Mouse (Mus musculus): Measurements from ENCODE around the gene Dbn1. TPM values are rescaled to one million over a fixed set of nuclear protein-coding genes. Genes with fewer than 3 reads are reported as not detected.

Dbn1 gene
- polyA plus RNA-seq, 1 experiment from 2014 or later: 162 TPM

DNA sequence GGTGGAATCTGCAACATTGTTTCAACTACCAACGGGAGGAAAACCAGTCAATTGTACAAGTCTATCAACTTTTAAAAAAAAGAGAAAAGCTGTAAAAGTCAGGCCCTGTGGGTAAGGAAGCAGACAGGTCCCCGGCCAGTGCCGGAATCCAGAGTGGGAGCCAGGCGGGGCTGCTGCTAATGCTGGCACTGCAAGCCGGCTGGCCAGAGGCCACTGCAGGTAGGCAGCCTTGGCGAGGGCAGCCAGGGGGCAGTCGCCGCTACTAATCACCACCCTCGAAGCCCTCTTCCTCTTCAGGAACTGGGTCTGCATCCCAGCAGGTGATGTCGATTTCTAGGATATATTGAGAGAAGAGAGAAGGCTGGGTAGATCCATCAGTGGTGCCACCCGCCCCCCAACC is 13.9 kb downstream of the Dbn1 start:
- ATAC-seq (ENCODE audit: insufficient number of reproducible peaks, low FRiP score, low TSS enrichment, low read depth): no peak

GRCm38 (mm10) chr13:55473076-55473831 is 14.7 kb downstream of the Dbn1 start:
- peaks cover 48% of the 10 kb centered on the region for H3K4me1 ChIP-seq
- no peak for ATAC-seq (ENCODE audit: insufficient number of reproducible peaks, low FRiP score, low TSS enrichment, low read depth)
- 16% methylated on average over 18 of the region's 18 CpGs for WGBS
- H3K36me3 ChIP-seq: peaks cover 44% of the 10 kb centered on the region
- no peak overlapping the region for H3K9ac ChIP-seq
- peak overlapping the region; percentile 100 for H3K4me2 ChIP-seq
- no peaks in the 10 kb centered on the region for H3K9me3 ChIP-seq
- H3K4me3 ChIP-seq: peak overlapping the region; percentile 61
- no peaks in the 10 kb centered on the region for H3K27me3 ChIP-seq
- H3K27ac ChIP-seq: peak overlapping the region; percentile 62; the same call in 1 of the 2 replicates

More for the DNA sequence above, 13.9 kb downstream of the Dbn1 start:
- Histone ChIP-seq H3K9me3 (no peaks in the 10 kb centered on the region), H3K27me3 (no peaks in the 10 kb centered on the region), H3K9ac (no peak overlapping the region), H3K4me1 (peaks cover 48% of the 10 kb centered on the region), H3K4me2 (no peak overlapping the region), H3K4me3 (no peak overlapping the region), H3K27ac (peak overlapping the region; percentile 30; the same call in 1 of the 2 replicates), H3K36me3 (peaks cover 48% of the 10 kb centered on the region)
- WGBS: 47% methylated on average over 11 of the region's 11 CpGs

DNA sequence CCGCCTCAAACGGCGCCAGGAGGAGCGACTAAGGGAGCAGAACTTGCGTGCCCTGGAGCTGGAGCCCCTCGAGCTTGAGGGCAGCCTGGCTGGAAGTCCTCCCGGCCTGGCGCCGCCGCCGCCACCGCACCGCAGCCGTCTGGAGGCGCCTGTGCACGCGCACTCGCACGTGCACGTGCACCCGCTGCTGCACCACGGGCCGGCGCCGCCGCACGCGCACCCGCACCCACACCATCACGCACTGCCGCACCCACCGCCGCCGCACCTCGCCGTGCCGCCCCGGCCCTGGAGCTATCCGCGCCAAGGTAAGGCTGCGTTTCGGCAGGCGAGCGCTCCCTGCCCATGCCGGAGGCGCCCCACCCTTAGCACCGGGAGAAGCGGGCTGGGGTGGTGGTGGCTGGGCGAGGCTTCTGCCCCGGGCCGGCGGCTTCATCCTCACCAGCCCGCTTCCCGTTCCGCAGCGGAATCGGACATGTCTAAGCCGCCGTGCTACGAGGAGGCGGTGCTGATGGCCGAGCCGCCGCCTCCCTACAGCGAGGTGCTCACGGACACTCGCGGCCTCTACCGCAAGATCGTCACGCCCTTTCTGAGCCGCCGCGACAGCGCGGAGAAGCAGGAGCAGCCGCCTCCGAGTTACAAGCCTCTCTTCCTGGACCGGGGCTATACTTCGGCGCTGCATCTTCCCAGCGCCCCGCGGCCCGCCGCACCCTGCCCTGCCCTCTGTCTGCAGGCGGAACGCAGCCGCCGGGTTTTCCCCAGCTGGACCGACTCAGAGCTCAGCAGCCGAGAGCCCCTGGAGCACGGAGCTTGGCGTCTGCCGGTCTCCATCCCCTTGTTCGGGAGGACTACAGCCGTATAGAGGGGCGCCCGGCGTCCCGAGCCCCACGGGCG is 15.5 kb downstream of the Dbn1 start:
- ATAC-seq (ENCODE audit: insufficient number of reproducible peaks, low FRiP score, low TSS enrichment, low read depth): peak; percentile 44
- peak overlapping the region; percentile 100 for H3K4me2 ChIP-seq
- H3K36me3 ChIP-seq: peaks cover 35% of the 10 kb centered on the region
- peaks cover 48% of the 10 kb centered on the region for H3K4me1 ChIP-seq
- H3K4me3 ChIP-seq: peak overlapping the region; percentile 61
- no peaks in the 10 kb centered on the region for H3K9me3 ChIP-seq
- H3K27me3 ChIP-seq: no peaks in the 10 kb centered on the region
- peak overlapping the region; percentile 62 for H3K27ac ChIP-seq
- under 1% methylated on average over 84 of the region's 103 CpGs for WGBS
- peak overlapping the region; percentile 58 for H3K9ac ChIP-seq

- ATAC-seq (ENCODE audit: insufficient number of reproducible peaks, low FRiP score, low TSS enrichment, low read depth): 0 out of 2 replicates have a peak, but pooled peaks have one; percentile 9
- peaks cover 48% of the 10 kb centered on the region for H3K4me1 ChIP-seq
Measured at GRCm38 (mm10) chr13:55471819-55472131, 16.1 kb downstream of the Dbn1 start.

DNA sequence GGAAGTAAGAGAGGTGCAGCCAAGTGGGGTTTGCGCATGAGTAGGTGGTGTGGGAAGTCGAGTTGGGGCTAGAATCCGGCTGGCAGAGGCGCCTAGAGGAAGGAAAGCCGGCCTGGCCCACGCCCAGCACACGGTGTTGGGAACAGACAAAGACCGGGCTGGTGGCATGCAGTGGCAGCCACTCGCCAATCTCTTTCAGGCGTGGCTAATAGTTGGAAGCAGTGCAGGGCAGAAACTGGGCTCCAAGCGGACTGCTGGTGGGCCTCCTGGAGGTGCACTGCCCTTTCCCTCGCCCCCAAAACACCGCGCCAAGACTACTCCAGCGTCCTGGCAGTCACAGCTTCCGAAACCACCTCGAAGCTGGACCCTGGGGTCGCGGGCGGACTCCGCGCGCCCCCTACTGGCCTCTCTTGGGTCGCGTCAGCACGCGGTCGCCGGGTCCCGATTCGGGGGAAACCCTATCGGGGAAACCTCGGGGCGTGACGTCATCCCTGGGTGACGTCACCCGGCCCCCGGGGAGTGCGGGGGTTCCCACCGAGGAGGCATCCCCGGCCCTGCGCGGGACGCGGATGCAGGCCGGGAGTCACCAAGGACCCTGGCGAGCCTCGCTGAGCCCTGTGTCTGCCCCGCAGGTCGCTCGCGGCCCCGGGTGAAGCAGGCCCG is 16.6 kb downstream of the Dbn1 start:
- H3K4me3 ChIP-seq: peak overlapping the region; percentile 61
- ATAC-seq (ENCODE audit: insufficient number of reproducible peaks, low FRiP score, low TSS enrichment, low read depth): peak; percentile 50; the same call in 1 of the 2 replicates
- peaks cover 48% of the 10 kb centered on the region for H3K4me1 ChIP-seq
- under 1% methylated on average over 54 of the region's 54 CpGs for WGBS
- H3K36me3 ChIP-seq: peaks cover 24% of the 10 kb centered on the region
- no peaks in the 10 kb centered on the region for H3K9me3 ChIP-seq
- peak overlapping the region; percentile 100 for H3K4me2 ChIP-seq
- no peaks in the 10 kb centered on the region for H3K27me3 ChIP-seq
- H3K9ac ChIP-seq: peak overlapping the region; percentile 58
- H3K27ac ChIP-seq: peak overlapping the region; percentile 62

More at GRCm38 (mm10) chr13:55471819-55472131, 16.1 kb downstream of the Dbn1 start:
- peak overlapping the region; percentile 62 for H3K27ac ChIP-seq
- H3K4me3 ChIP-seq: peak overlapping the region; percentile 61
- H3K27me3 ChIP-seq: no peaks in the 10 kb centered on the region
- H3K36me3 ChIP-seq: peaks cover 29% of the 10 kb centered on the region
- peak overlapping the region; percentile 58 for H3K9ac ChIP-seq
- no peaks in the 10 kb centered on the region for H3K9me3 ChIP-seq
- peak overlapping the region; percentile 100 for H3K4me2 ChIP-seq
- WGBS: 0% methylated on average over 31 of the region's 31 CpGs

DNA sequence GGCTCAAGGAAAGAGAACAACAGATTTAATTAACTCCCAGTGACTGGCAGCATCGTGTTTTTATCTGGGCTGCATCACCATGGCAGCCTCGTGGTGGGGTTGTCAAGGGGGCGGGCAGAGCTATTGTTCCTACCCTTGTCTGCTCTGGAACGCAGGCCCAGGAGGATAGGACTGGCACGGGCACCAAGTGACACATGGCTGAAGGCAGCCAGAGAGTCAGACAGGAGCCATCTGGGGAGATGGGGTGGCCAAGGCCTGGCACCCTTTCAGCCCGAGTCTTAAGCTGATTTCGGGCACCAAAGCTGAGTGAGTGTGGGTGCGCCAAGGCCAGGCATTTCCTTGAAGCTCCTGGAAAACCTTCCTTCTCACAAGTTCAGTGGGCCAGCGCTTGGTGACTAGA is 17.5 kb downstream of the Dbn1 start:
- WGBS: 72% methylated on average over 9 of the region's 9 CpGs
- no peak for ATAC-seq (ENCODE audit: insufficient number of reproducible peaks, low FRiP score, low TSS enrichment, low read depth)
- Histone ChIP-seq H3K27ac (no peak overlapping the region), H3K4me3 (no peak overlapping the region), H3K9me3 (no peaks in the 10 kb centered on the region), H3K27me3 (no peaks in the 10 kb centered on the region), H3K4me1 (peaks cover 49% of the 10 kb centered on the region), H3K36me3 (peaks cover 15% of the 10 kb centered on the region), H3K4me2 (no peak overlapping the region), H3K9ac (no peak overlapping the region)

- H3K4me1 ChIP-seq: peaks cover 50% of the 10 kb centered on the region
- ATAC-seq (ENCODE audit: insufficient number of reproducible peaks, low FRiP score, low TSS enrichment, low read depth): no peak
- H3K4me3 ChIP-seq: no peak overlapping the region
- 45% methylated on average over 13 of the region's 13 CpGs for WGBS
- H3K36me3 ChIP-seq: 0 out of 2 replicates have a peak, but pooled peaks cover 1% of the 10 kb centered on the region
- no peaks in the 10 kb centered on the region for H3K27me3 ChIP-seq
- no peak overlapping the region for H3K4me2 ChIP-seq
- no peak overlapping the region for H3K9ac ChIP-seq
- H3K27ac ChIP-seq: no peak overlapping the region
- H3K9me3 ChIP-seq: no peaks in the 10 kb centered on the region
Measured at GRCm38 (mm10) chr13:55468851-55469560, 18.9 kb downstream of the Dbn1 start.

- no peak overlapping the region for H3K4me3 ChIP-seq
- H3K27ac ChIP-seq: no peak overlapping the region
- H3K9ac ChIP-seq: no peak overlapping the region
- H3K36me3 ChIP-seq: peaks cover 13% of the 10 kb centered on the region
- no peak overlapping the region for H3K4me2 ChIP-seq
- 72% methylated on average over 5 of the region's 5 CpGs for WGBS
- peaks cover 29% of the 10 kb centered on the region for H3K4me1 ChIP-seq
- no peaks in the 10 kb centered on the region for H3K9me3 ChIP-seq
- no peak for ATAC-seq (ENCODE audit: insufficient number of reproducible peaks, low FRiP score, low TSS enrichment, low read depth)
- no peaks in the 10 kb centered on the region for H3K27me3 ChIP-seq
Measured at GRCm38 (mm10) chr13:55465830-55466440, 22.0 kb downstream of the Dbn1 start.

GRCm38 (mm10) chr13:55465184-55465583 is 22.7 kb downstream of the Dbn1 start:
- WGBS: 29% methylated on average over 3 of the region's 3 CpGs
- Histone ChIP-seq H3K27me3 (no peaks in the 10 kb centered on the region), H3K4me3 (peak overlapping the region; percentile 70), H3K9ac (no peak overlapping the region), H3K4me1 (peaks cover 22% of the 10 kb centered on the region), H3K27ac (no peak overlapping the region), H3K4me2 (peak overlapping the region; percentile 95), H3K36me3 (peaks cover 20% of the 10 kb centered on the region), H3K9me3 (no peaks in the 10 kb centered on the region)
- no peak for ATAC-seq (ENCODE audit: insufficient number of reproducible peaks, low FRiP score, low TSS enrichment, low read depth)

DNA sequence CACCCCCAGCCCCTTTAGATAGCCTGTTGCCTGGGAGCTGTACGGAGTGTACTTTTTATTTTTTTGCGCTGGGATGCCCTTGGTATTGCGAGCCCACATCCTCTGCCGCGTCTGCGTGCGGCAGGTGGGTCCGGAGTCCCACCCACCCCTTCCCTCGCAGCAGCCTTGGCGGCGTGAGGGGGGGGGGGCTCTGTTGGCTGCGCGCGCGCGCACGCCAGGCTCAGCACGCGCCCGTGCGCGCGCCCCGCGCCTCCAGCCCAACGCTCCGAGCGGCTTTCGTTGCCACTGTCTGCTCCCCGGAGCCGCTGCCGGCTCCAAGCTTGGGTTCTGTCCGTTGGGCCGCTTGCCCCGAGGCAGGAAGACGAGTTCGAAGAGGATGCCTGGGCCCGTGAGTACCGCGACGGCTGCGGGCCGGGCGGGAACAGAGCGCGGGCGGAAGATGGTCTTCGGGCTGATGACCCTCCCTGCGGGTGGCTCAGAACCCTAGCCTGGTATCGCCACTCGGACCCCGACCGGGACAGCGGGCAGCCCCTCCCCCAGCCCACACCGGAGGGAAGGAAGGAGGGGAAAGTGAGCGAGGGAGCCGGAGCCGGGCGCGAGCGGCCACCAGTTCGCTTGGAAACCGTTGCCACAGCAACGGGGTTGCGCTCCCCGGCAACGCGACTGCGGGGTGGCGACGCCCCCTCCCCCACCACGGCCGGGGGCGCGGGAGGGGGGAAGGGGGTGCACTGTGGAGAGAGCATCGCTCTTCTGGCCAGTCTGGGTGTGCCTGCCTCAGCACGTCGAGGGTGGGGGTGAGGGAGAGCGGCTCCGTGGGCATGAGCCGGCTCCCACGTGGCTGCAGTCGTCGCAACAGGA is 23.7 kb downstream of the Dbn1 start, which contains the start of gene Prr7:
TSS of gene Prr7 (plus strand) at position 241 of the 858 bp plus-strand sequence.
- Histone ChIP-seq H3K27me3 (no peaks in the 10 kb centered on the region), H3K36me3 (peaks cover 29% of the 10 kb centered on the region), H3K27ac (peak within 1 kb of the TSS; percentile 81), H3K9ac (peak within 1 kb of the TSS; percentile 67), H3K9me3 (no peaks in the 10 kb centered on the region), H3K4me3 (peak within 1 kb of the TSS; percentile 70), H3K4me1 (peaks cover 21% of the 10 kb centered on the region), H3K4me2 (peak within 1 kb of the TSS; percentile 95)
- WGBS: under 1% methylated on average over 77 of the region's 84 CpGs
- ATAC-seq (ENCODE audit: insufficient number of reproducible peaks, low FRiP score, low TSS enrichment, low read depth): peak; percentile 35; the same call in 1 of the 2 replicates

All from limb, embryonic 15.5 days (tissue).